Mouse (Mus musculus): ENCODE results near the gene Usp54. TPM values are rescaled to one million over a fixed set of nuclear protein-coding genes. Genes with fewer than 3 reads are reported as not detected.

Usp54 gene
- polyA plus RNA-seq, 1 experiment: 0.05 TPM

DNA sequence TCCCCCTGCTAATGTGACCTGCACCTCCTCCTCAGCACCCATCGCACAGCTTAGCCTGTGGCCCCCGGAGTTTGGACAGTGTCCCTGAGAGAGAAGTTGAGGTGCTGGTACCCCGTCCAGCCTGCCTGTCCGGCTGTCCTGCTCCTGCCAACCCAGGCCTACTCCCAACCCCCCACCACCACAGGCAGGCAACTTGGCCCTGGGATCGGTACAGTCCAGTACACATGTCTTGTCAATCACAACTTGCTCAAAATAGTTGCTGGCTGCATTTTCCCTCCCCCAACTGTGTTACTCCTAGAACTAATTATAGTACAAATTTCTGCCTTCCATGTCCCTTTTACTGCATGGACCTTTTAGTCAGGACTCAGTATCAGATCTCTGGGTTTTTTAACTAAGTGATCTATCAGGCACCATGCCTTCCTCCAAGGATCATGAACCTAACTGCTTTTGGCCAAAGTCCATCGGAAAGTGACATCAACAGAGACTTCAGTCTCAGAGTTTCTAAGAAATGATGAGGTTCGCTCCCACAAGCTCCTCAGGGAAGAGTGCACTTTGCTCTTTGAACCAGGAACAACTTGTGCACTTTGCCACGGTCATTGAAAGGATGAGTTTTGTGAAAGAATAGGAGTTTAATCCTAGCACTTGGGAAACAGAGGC, 27.4 kb upstream of the Usp54 start, which contains the start of gene Synpo2l:
TSS of gene Synpo2l (minus strand) at position 201 of the 657 bp plus-strand sequence.
- no peak for TF ChIP-seq GATA1 (IDR thresholded peaks at IDR 0.05; ENCODE audit: low read length)
- TF ChIP-seq TAL1 (IDR thresholded peaks at IDR 0.05; ENCODE audit: low read length): no peak
- H3K9me3 ChIP-seq (ENCODE audit: control insufficient read depth, low read length): peaks cover 2% of the 10 kb centered on the region
- peaks cover 67% of the 10 kb centered on the region for H3K27me3 ChIP-seq (ENCODE audit: control insufficient read depth)
- H3K4me3 ChIP-seq (replicated peaks): no peak within 1 kb of the TSS
- H3K36me3 ChIP-seq (ENCODE audit: control insufficient read depth): no peaks in the 10 kb centered on the region
- H3K4me1 ChIP-seq (ENCODE audit: control insufficient read depth): peaks cover 10% of the 10 kb centered on the region

DNA sequence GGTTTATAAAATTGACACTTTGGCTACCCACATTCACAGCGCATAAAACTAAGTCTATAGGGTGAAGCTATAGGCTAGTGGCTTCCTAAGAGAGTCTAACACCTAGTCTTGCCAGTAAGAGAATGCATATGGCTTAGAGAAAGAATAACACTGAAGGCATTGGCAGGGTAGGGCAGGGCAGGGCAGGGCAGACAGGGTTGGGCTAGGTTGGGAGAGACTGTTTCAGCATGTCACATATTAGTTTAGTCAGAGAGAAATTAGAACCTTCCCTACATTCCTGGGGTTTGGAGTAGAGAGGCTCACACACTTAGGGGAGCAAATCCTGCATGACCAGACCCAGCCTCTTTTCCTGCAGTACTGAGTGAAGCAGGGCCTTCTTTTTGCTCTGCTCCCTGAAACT, 26.6 kb upstream of the Usp54 start:
- Histone ChIP-seq H3K36me3 (ENCODE audit: control insufficient read depth) (no peaks in the 10 kb centered on the region), H3K9me3 (ENCODE audit: control insufficient read depth, low read length) (no peaks in the 10 kb centered on the region), H3K4me1 (ENCODE audit: control insufficient read depth) (peaks cover 6% of the 10 kb centered on the region), H3K27me3 (ENCODE audit: control insufficient read depth) (peaks cover 75% of the 10 kb centered on the region), H3K4me3 (replicated peaks) (no peak overlapping the region)
- TF ChIP-seq TAL1 (IDR thresholded peaks at IDR 0.05; ENCODE audit: low read length): no peak
- no peak for TF ChIP-seq GATA1 (IDR thresholded peaks at IDR 0.05; ENCODE audit: low read length)

DNA sequence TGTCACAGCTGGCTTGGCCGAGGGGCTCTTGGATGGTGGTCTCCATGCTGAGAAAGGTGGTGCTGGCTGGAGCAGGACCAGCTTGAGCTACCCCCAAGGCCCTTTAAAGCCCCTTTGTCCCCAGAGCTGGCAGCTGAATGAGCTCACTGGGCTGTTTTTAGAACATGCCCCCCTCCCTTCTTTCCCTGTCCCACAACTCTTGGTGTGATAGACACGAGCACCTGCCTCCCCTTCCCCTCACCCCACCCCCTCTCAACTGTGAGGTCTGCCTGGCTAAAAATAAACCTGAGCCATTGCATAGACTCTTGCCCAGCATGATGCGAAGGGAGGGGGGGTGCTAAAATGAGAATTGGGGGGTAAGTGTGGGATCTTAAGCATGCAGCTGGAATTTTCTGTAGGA, 23.6 kb upstream of the Usp54 start:
- peaks cover 80% of the 10 kb centered on the region for H3K27me3 ChIP-seq (ENCODE audit: control insufficient read depth)
- H3K4me1 ChIP-seq (ENCODE audit: control insufficient read depth): peaks cover 19% of the 10 kb centered on the region
- no peaks in the 10 kb centered on the region for H3K9me3 ChIP-seq (ENCODE audit: control insufficient read depth, low read length)
- no peaks in the 10 kb centered on the region for H3K36me3 ChIP-seq (ENCODE audit: control insufficient read depth)
- TF ChIP-seq TAL1 (IDR thresholded peaks at IDR 0.05; ENCODE audit: low read length) (no peak), GATA1 (IDR thresholded peaks at IDR 0.05; ENCODE audit: low read length) (no peak)
- H3K4me3 ChIP-seq (replicated peaks): no peak overlapping the region

DNA sequence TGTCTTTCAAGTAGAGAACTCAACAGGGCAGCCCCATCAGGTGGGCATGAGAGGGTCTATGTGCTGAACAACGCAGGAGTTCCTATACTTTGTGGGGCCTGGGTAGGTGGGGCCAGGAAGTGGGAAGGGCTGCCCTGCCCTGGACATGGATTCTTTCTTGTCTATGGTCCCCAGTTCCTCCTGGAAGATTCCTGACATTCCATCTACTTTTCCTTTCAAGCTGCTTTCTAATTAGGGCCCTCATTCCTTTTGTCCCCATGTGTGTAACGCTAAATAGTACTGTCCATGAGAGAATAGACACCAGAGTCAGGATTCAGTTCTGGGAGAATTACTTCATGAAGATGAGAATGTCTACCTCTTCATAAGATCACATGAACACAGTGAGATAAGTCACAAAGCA, 22.7 kb upstream of the Usp54 start:
- Histone ChIP-seq H3K4me3 (replicated peaks) (no peak overlapping the region), H3K9me3 (ENCODE audit: control insufficient read depth, low read length) (no peaks in the 10 kb centered on the region), H3K36me3 (ENCODE audit: control insufficient read depth) (no peaks in the 10 kb centered on the region), H3K4me1 (ENCODE audit: control insufficient read depth) (peaks cover 19% of the 10 kb centered on the region), H3K27me3 (ENCODE audit: control insufficient read depth) (peaks cover 72% of the 10 kb centered on the region)
- TF ChIP-seq TAL1 (IDR thresholded peaks at IDR 0.05; ENCODE audit: low read length): no peak
- TF ChIP-seq GATA1 (IDR thresholded peaks at IDR 0.05; ENCODE audit: low read length): no peak

DNA sequence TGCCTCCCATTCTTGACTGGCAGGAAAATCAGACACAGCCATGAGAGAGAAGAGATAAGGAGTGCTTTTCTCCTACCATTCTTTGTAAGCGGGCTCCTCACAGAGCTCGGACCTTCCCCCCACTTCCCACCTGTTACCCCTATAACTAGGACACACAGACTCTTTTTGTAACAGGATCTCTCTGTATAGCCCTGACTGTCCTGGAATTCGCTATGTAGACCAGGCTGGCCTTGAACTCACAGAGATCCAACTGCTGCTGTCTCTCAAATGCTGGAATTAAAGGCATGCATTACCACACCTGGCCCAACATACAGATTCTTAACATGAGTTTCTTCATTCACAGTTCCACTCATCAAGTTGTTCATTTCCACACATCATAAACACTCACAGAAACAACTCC, 21.9 kb upstream of the Usp54 start:
- Histone ChIP-seq H3K9me3 (ENCODE audit: control insufficient read depth, low read length) (no peaks in the 10 kb centered on the region), H3K4me1 (ENCODE audit: control insufficient read depth) (peaks cover 23% of the 10 kb centered on the region), H3K4me3 (replicated peaks) (no peak overlapping the region), H3K36me3 (ENCODE audit: control insufficient read depth) (no peaks in the 10 kb centered on the region), H3K27me3 (ENCODE audit: control insufficient read depth) (peaks cover 64% of the 10 kb centered on the region)
- no peak for TF ChIP-seq TAL1 (IDR thresholded peaks at IDR 0.05; ENCODE audit: low read length)
- no peak for TF ChIP-seq GATA1 (IDR thresholded peaks at IDR 0.05; ENCODE audit: low read length)

DNA sequence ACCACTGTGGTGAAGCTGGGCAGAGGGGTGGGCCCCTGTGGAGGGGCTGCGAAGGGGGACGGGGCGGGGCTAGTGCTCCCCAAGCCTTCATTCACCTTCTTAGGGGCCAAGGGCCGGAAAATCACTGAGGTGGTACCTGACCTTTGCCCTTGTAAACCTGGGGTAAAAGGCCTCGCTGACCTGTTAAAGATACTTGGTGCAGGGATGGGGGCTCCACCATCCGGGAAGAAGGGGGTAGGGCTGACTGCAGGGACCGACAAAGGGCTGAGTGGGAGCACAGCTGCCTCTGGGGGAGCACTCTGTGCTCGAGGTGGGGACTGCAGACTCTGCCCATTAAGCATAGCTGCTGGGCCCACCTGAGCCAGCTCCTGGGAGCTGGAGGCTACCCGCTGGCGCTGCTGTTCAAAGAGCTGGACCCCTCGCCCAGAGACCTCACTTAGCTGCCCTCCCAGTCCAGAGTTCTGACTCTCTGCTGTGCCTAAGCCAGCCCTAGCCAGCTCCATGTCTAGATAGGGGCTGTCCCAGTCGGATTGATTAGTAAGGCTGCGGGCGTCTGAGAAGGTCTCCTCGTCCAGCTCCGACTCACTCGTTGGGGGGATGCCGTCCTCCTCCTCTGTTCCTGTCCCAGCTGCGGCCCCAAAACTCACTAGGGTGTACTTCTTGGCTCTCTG, 20.9 kb upstream of the Usp54 start:
- TF ChIP-seq GATA1 (IDR thresholded peaks at IDR 0.05; ENCODE audit: low read length): no peak
- no peak for TF ChIP-seq TAL1 (IDR thresholded peaks at IDR 0.05; ENCODE audit: low read length)
- no peaks in the 10 kb centered on the region for H3K9me3 ChIP-seq (ENCODE audit: control insufficient read depth, low read length)
- peaks cover 23% of the 10 kb centered on the region for H3K4me1 ChIP-seq (ENCODE audit: control insufficient read depth)
- peaks cover 57% of the 10 kb centered on the region for H3K27me3 ChIP-seq (ENCODE audit: control insufficient read depth)
- peak overlapping the region; percentile 66 for H3K4me3 ChIP-seq (replicated peaks)
- no peaks in the 10 kb centered on the region for H3K36me3 ChIP-seq (ENCODE audit: control insufficient read depth)

DNA sequence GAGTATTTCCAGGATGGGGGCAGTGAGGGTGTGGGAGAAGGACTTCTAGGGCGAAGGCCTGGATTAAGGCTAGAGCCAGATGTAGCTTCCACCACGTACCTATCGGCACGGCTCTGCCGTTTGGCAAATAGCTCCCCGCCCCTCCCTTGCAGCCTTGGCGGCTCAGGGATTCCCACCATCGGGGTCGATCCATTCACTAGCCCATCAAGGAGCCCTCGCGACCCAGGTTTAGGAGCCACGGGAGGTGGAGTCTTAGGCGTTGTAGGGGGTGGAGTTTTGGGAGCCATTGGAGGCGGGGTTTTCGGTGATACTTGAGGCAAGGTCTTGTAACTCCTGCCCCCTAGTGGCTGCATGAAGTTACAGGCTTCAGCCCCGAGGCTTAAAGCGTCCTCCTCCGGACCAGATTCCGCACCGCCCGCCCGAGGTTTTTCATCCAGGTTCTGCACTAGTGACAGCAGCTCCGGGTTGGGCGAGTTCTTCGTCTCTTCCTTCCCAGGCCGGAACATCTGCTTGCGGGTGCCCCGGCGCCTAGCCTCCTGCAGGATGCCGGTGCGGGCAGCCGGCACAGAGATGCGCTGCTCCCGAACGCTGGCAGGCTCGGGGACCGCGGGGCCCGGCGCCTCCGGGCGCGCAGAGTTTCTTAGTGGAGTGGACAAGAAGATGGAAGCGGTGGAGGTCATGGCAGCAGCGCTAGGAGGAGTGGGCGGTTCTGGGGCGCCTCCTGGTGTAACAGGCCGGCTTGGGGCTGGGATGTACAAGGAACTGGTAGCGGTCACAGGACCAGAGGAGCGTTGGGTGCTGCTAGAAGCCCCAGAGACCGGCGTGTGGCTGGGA, 20.2 kb upstream of the Usp54 start:
- Histone ChIP-seq H3K4me3 (replicated peaks) (peak overlapping the region; percentile 66), H3K27me3 (ENCODE audit: control insufficient read depth) (peaks cover 51% of the 10 kb centered on the region), H3K9me3 (ENCODE audit: control insufficient read depth, low read length) (no peaks in the 10 kb centered on the region), H3K36me3 (ENCODE audit: control insufficient read depth) (no peaks in the 10 kb centered on the region), H3K4me1 (ENCODE audit: control insufficient read depth) (peaks cover 23% of the 10 kb centered on the region)
- TF ChIP-seq TAL1 (IDR thresholded peaks at IDR 0.05; ENCODE audit: low read length) (no peak), GATA1 (IDR thresholded peaks at IDR 0.05; ENCODE audit: low read length) (no peak)

GRCm38 (mm10) chr14:20659687-20660086, 18.8 kb upstream of the Usp54 start:
- H3K4me1 ChIP-seq (ENCODE audit: control insufficient read depth): peaks cover 23% of the 10 kb centered on the region
- peaks cover 41% of the 10 kb centered on the region for H3K27me3 ChIP-seq (ENCODE audit: control insufficient read depth)
- TF ChIP-seq TAL1 (IDR thresholded peaks at IDR 0.05; ENCODE audit: low read length) (no peak), GATA1 (IDR thresholded peaks at IDR 0.05; ENCODE audit: low read length) (no peak)
- H3K36me3 ChIP-seq (ENCODE audit: control insufficient read depth): no peaks in the 10 kb centered on the region
- H3K9me3 ChIP-seq (ENCODE audit: control insufficient read depth, low read length): no peaks in the 10 kb centered on the region
- no peak overlapping the region for H3K4me3 ChIP-seq (replicated peaks)

DNA sequence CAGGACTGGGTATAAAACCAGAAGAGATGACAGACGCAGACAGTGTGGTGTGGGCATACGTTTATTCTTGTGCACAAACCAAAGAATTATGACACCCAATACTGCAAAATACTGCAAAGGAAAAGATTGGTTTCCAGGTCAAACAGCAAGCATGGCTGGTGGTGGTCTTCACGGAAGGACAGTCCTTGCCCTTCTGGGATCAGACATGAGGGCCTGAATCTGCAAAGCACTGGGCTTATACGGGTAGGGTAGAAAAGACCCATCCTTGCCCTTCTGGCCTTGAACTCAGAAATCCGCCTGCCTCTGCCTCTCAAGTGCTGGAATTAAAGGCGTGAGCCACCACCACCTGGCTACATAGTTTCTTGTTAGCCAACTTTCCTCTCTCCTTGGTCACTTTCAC, 18.0 kb upstream of the Usp54 start:
- Histone ChIP-seq H3K4me1 (ENCODE audit: control insufficient read depth) (peaks cover 23% of the 10 kb centered on the region), H3K4me3 (replicated peaks) (no peak overlapping the region), H3K36me3 (ENCODE audit: control insufficient read depth) (no peaks in the 10 kb centered on the region), H3K9me3 (ENCODE audit: control insufficient read depth, low read length) (no peaks in the 10 kb centered on the region), H3K27me3 (ENCODE audit: control insufficient read depth) (peaks cover 33% of the 10 kb centered on the region)
- TF ChIP-seq GATA1 (IDR thresholded peaks at IDR 0.05; ENCODE audit: low read length): no peak
- TF ChIP-seq TAL1 (IDR thresholded peaks at IDR 0.05; ENCODE audit: low read length): no peak
